Mouse (Mus musculus) adrenal gland, postnatal 14 days (tissue): Measurements from ENCODE around the gene Atg16l1. TPM values are rescaled to one million over a fixed set of nuclear protein-coding genes. Genes with fewer than 3 reads are reported as not detected.

Source experiments
- DNase-seq: peaks from one replicate; pipeline ENCODE4 v3.0.0; 2021; ENCODE audit warnings: mixed read lengths
- long read RNA-seq, 2 experiments: library from polyadenylated mRNA; stranded (forward); transcript quantifications; one replicate each; pipeline ENCODE4 v2.0.0; 2021
- total RNA-seq: library from RNA; stranded (reverse); gene quantifications from 2 replicates; pipeline ENCODE4 v1.2.3, GENCODE M21; 2021

Gene Atg16l1
- total RNA-seq: 35.3 and 37.2 TPM in 2 replicates
- long read RNA-seq, experiment 1, transcript Atg16l1-201 (18 exons, 3,130 nt): minor isoform, 15 of 49 reads
- long read RNA-seq, experiment 1, transcript Atg16l1-202 (17 exons, 3,004 nt): major isoform, 16 of 49 reads
- long read RNA-seq, experiment 1, partial matches to known transcripts: 2 of 49 reads
- long read RNA-seq, experiment 1, other reads (novel, unspliced or antisense): 15 of 49 reads
- long read RNA-seq, experiment 2, transcript Atg16l1-202 (17 exons, 3,004 nt): minor isoform, 14 of 47 reads
- long read RNA-seq, experiment 2, transcript Atg16l1-201 (18 exons, 3,130 nt): major isoform, 16 of 47 reads
- long read RNA-seq, experiment 2, partial matches to known transcripts: 6 of 47 reads
- long read RNA-seq, experiment 2, other reads (novel, unspliced or antisense): 10 of 47 reads

GRCm38 (mm10) chr1:87755641-87756470 lies at the start of gene Atg16l1:
Gene Atg16l1 (plus strand): TSS chr1:87755870.
- DNase-seq: peak; percentile 97

DNA sequence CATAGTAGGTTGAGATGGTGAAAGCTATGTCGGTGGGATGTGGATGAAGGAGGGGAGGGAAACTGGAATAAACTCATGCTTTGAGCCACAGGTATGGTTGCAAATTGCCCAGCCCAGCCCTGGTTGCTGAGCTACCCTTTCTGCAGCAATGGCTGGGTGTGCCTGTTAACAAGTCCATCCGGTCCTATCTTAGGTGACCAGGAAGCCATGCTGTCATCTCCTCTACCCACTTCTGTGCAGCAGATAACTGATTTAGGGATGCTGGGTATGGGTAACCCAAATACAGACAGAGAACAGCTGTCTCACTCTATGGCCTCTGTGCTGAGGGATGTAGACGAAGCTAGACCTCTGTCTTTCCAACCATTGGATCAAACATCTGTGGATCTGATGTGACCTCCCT lies 49.3 kb upstream of the Atg16l1 start:
- DNase-seq: no peak

- no peak for DNase-seq
Measured at GRCm38 (mm10) chr1:87709020-87709419, 46.6 kb upstream of the Atg16l1 start.

DNA sequence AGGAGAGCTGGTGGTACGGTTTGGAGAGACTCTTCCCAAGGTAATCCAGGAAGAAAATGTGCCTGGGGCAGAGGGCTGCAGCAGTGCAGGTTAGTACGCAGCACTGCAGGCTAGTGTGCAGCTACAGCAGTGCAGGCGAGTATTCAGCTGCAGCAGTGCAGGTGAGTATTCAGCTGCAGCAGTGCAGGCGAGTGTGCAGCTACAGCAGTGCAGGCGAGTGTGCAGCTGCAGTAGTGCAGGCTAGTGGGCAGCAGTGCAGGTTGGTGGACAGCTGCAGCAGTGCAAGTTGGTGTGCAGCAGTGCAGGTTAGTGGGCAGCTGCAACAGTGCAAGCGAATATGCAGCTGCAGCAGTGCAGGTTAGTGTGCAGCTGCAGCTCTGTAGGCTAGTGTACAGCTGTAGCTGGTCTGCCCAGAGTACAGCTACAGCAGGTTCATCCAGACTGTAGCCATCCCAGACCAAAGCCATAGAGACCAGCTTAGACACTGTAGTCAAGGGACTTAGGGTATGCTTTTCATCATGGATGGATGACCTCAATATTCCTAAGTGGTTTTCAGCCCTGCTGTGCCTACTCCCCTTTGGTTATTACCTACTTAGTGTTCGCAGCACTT lies 45.9 kb upstream of the Atg16l1 start:
- DNase-seq: no peak

DNA sequence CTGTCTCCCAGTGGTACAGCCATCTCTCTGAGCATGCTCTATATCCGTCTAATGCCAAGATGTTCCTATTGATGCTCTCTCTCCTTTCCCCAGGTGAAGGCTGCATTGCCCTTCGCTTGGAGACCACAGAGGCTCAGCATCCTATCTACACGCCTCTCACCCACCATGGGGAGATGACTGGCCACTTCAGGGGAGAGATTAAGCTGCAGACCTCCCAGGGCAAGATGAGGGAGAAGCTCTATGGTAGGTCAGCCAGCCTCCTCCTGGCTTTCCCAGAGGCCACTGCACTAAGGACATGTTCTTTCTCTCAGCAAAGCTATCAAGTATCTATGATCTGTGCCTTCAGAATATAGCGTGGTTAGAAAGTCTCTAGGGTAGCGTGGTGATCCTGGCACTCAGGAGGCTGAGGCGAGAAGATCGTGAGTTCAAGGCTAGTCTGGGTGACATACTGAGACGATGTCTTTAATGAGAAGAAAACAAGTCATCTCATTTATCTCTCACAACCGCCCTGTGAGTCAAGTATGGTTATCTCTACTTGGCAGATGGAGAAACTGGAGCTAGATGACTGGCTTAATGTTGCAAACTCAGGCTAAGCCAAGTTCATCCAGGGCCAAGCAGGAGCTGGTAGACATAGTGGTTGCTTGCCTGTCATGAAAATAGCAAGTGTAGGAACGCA lies 43.6 kb upstream of the Atg16l1 start:
- DNase-seq: no peak

DNA sequence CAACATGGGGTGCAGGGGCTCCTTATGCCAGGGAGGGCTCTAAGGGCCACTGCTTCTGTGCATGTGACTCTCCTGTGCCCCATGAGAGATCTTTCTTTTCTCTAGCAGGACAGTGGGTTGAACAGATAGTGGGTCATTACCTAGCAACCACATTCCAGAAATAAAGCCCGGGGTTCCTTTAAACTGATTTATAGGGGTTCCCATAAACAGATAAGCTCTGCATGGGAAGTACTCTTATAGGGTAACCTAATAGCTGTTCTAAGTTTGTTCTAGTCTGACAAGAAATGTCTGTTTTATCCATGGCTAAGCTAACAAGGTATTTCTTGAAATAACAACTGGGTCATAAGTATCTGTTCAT lies 43.1 kb upstream of the Atg16l1 start:
- DNase-seq: no peak

- peak; percentile 62 for DNase-seq
Measured at GRCm38 (mm10) chr1:87721382-87721781, 34.3 kb upstream of the Atg16l1 start.

DNA sequence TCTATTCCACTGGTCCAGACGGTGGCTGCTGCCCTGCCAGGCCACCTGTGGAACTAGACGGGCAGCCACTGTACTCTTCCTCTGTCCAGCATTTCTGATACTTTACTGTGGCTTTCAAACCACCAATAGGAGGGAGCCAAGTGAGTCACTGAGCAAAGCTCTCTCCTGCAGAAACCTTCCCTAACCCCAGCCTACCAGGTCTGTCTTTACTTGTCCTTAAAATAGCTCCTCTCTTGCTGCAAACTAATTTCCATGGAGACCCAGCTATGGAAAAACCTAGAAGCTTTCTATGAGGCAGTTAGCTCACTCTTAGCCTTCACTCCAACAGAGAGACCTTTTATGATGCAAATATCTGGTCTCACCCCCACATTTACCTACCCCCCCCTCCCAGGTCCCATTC lies 33.6 kb upstream of the Atg16l1 start:
- DNase-seq: no peak

DNA sequence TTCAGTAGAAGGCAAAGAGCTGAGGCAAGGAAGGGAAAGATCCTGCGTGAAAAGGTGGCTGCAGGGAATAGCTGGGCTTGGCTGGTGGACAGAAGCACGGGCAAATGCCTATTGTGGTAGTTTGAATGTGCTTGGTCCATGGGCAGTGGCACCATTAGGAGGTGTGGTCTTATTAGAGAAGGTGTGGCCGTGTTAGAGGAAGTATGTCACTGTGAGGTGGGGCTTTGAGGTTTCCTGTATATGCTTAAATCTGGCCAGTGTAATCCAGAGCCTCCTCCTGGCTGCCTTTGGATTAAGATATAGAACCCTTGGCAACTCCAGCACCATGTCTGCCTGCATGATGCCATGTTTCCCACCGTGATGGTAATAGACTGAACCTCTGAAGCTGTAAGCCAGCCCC lies 32.3 kb upstream of the Atg16l1 start:
- no peak for DNase-seq

- DNase-seq: no peak
Measured at GRCm38 (mm10) chr1:87729070-87729469, 26.6 kb upstream of the Atg16l1 start.

- no peak for DNase-seq
Measured at GRCm38 (mm10) chr1:87729850-87730249, 25.8 kb upstream of the Atg16l1 start.

DNA sequence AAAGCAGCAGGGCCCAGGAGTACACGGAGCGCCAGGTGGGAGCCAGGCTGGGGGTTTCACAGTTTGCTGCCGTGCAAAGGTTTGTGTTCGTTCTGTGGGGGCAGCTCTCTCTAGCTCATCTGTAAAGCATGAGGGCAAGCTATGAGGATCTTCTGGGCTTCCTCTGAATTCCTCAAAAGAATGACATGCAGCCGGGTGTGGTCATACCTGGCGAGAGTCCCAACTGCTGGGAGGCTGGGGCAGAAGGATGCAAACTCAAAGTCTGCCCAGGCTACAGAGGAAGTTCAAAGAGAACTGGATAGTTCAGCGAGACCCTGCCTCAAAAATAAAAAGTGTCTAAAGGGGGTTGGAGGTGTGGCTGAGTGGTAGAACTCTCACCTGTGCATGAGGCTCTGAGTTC lies 25.4 kb upstream of the Atg16l1 start:
- no peak for DNase-seq

DNA sequence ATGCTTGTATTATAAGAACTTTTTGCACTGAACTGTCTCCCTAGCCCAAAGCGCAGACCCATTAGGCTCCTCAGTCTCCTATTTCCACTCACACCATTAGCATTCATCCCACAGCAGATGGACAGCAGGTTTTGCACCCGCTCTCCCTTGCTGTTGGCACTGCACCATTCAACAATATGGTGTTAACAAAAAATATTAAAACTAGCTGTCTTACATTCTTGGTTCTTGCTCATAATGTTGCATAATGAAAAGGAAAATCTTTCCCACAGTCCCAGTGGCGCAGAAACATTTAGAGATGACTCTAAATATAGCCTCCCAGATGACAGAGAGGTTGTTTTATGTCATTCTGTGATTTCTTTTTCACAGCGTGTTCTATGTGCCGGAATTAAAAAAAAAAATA lies 22.5 kb upstream of the Atg16l1 start:
- DNase-seq: no peak

GRCm38 (mm10) chr1:87734153-87734552 lies 21.5 kb upstream of the Atg16l1 start:
- DNase-seq: no peak

DNA sequence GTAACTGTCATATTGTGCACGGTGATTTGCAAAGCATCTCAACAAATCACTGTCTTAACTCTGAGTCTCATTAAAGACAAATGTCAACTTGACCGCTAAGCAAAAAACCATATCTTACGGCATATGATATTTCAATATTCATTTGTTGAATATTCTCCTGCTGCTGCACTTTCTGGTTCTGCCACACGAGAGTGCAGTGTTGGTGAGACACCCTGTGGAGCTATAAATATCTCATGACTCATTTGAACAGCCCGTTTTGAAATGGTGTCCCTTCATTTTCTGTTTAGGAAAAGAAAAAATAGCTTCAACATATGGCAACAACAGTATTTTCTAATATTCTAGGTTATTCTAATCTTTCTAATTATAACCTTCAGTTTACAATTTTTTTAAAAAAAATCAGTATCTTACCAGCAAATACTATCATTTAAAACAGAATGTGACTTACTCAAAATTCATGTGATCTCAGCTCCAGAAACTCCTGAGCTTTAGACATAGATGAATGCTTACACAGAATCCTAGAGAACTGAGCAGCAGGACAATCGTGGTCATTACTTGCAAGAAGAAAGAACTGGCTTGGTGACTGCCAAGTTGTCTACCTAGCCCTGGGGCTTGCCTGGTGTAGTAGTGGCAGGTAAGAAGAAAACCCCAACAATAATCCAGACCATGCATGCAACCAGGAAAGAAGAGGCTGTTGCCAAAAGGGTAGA lies 14.9 kb upstream of the Atg16l1 start:
- no peak for DNase-seq

DNA sequence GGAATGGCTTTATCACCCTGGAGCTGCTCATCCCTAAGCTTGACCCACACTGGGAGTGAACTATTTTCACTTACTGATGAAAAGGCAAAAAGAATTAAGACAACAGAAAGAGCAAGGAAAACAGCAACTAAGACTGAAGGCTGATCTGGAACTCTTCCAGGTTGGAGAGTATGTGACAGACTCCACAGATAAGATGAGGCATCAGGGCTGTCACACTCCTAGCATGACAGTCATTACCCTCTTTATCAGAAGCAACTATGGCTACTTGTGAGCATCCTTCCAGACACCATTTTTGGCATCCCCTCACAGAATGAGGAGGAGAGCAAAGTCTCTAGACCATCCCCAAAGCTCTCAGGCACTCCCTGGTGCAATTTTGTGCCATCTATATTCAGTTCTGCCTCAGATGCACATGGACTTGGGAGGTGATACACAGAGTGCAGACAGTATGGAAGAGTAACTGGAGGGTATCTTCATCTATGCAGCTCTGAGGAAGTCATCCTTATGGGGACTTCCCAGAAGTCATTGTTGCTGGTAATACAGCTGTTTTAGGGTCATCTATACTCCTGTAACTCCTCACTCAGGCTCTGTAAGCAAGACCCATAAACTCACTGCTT lies 6.2 kb upstream of the Atg16l1 start:
- DNase-seq: no peak

DNA sequence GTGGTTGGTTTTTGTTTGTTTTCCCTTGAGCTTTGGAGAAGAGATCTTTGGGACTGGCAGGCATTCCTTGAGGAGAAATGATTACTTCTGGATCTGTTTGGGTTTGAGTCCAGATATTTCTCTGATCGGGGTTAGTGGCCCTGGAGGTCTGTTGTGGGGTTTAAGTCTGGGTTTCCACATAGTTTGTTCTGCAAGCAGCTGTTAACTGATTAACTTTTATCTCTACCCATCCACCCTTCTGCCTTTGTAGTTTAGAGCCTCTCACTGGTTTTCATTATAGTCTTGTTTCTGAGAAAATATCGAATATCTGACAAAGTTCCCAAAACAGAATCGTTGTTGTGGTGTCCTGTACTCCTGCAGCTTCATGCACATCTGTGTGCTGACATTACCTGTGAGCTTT lies 8.2 kb downstream of the Atg16l1 start:
- no peak for DNase-seq

DNA sequence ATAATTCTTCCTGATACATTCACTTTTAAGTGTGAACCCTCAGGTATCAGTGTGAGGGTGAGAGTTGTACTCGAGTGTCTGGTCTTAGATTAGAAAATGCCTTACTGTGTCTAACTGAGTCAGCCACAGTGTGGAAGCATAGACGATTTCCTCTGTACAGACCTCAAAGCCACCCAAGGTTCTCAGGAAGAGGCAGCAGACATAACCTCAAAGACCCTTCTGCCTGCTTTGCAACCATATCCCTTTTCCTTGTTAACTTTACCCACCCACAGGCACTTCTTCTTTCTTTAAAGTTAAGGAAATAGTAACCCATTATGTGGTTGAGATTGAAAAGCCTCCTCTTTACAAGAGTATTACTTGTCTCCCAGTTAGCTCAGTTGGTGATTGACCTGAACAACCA lies 10.1 kb downstream of the Atg16l1 start:
- DNase-seq: no peak

GRCm38 (mm10) chr1:87766233-87766632 lies 10.6 kb downstream of the Atg16l1 start:
- peak; percentile 37 for DNase-seq

GRCm38 (mm10) chr1:87769263-87769662 lies 13.6 kb downstream of the Atg16l1 start:
- no peak for DNase-seq

- DNase-seq: no peak
Measured at GRCm38 (mm10) chr1:87770486-87770885, 14.8 kb downstream of the Atg16l1 start.
